Mouse (Mus musculus): ENCODE results near the gene Gm38392. TPM values are rescaled to one million over a fixed set of nuclear protein-coding genes. Genes with fewer than 3 reads are reported as not detected.

The Gm38392 gene
- total RNA-seq, 4 experiments from 2014 or later: 0.61 TPM; not detected in 3

- no peak for DNase-seq (ENCODE audit: low spot score in 2 of 2)
Observed at GRCm38 (mm10) chr3:88216116-88216515, 70.9 kb downstream of the Gm38392 start.

DNA sequence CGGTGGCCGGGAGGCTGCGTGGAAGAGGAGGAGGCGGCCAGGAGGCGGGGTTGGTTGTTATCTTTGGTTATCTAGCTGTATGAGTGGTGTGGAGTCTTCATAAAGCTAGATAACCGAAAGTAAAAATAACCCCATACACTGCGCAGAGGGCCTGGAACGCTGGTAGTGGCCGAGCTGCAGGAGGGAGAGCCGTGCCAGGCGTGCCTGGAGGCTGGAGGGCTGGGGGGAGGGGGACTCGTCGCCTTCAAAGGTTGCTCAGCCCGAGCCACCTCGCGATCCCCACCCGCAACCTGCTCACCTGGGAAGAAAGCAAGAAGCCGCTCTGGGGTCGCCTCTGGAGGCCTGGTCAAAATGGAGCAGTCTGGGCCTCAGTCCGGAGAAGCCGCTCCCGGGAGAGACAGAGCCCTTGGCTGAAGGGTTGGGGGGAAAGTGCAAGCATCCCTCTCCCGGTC lies 71.4 kb downstream of the Gm38392 start:
- no peak for DNase-seq (ENCODE audit: low spot score in 2 of 2)

DNA sequence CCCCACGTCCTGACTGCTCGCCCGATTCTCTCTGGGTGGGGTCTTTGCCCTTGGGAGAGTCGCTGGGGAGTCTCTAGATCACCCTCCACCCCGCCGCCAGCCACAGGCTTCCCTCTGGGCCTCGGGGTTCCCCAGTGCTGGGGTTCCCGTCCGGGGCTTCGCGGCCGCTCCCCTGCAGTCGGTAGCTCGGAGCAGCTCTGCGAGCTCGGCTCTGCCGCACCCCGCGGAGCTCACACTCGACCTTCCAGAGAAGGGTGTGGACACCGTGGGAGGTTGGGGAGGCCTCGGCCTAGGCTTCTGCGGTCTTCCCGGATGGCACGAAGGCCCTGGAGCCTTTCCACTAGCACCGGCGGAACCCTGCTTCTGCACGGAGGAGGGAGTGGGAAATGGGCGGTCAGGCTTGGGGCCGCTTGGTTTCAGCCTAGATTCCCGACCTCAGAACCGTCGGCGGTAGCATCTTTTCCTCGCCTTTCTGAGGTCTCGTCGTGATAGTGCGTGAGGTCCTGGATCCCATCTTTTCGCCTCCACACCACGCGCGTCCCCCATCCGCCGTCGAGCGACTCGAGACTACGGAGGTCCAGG lies 71.9 kb downstream of the Gm38392 start:
- no peak for DNase-seq (ENCODE audit: low spot score in 2 of 2)

GRCm38 (mm10) chr3:88214197-88214938 lies 72.6 kb downstream of the Gm38392 start:
- peak in 1 of 2 experiments; percentile 74 for DNase-seq (ENCODE audit: low spot score in 2 of 2)

DNA sequence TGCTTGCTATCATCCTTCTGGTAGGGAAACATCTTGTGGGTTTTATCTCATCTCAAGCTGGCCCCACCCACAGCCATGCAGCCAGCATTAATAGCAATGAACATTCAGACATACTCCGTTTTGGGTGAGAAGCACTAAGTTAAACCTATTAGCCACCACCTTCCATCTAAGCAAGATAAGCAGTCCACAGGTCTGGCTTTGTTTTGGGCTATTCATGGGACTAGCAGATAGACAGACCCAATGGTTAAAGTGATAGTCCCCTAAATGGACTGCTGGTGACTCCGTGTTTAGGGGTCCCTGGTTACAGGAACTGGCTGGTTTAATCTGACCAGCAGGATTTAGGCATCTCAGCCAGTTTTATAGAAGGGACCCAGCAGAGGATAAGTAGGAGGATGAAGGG lies 74.0 kb downstream of the Gm38392 start:
- DNase-seq (ENCODE audit: low spot score in 2 of 2): no peak

DNA sequence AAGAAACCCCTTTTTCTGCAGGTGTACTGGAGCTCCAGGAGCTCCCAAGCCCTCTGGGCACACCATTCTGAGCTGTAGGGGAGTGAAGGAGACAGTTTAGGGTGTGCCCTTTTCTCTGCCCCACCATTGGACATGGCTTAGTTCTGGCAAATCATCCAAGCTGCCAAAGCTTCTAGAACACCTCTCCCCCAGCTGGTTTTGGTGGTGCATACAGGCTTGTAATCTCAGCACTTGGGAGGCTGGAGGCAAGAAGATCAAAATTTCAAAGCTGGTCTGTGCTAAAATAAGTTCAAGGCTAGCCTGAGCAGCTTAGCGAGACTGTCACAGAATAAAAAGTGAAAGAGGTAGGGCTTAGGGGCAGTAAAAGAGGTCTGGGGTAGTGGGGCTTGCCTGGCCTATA lies 74.7 kb downstream of the Gm38392 start:
- DNase-seq (ENCODE audit: low spot score in 2 of 2): no peak

- no peak for DNase-seq (ENCODE audit: low spot score in 2 of 2)
Observed at GRCm38 (mm10) chr3:88210918-88211317, 76.1 kb downstream of the Gm38392 start.

DNA sequence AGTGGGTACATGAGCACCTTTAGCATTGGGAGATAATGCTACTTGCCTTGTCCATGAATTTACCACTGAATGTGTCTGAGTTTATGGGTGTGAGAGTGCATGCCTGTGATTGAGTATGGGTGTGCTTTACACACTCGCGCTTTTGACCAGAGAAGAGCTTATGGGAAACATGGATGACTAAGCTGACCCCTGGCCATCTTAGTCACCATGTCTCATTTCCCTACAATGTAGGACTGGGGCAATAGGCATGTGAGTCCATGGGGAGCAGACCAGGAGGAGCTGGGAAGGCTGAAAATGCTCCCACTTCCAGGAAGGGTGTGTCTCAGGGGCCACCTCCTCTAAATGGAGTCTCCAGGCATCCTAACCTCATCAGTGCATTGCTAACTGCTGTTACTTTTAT lies 76.9 kb downstream of the Gm38392 start:
- DNase-seq (ENCODE audit: low spot score in 2 of 2): no peak

GRCm38 (mm10) chr3:88209306-88209705 lies 77.7 kb downstream of the Gm38392 start:
- DNase-seq (ENCODE audit: low spot score in 2 of 2): no peak

- DNase-seq (ENCODE audit: low spot score in 2 of 2): no peak
Observed at GRCm38 (mm10) chr3:88208226-88208720, 78.7 kb downstream of the Gm38392 start.

GRCm38 (mm10) chr3:88207451-88208100 lies 79.4 kb downstream of the Gm38392 start:
- DNase-seq (ENCODE audit: low spot score in 2 of 2): no peak

DNA sequence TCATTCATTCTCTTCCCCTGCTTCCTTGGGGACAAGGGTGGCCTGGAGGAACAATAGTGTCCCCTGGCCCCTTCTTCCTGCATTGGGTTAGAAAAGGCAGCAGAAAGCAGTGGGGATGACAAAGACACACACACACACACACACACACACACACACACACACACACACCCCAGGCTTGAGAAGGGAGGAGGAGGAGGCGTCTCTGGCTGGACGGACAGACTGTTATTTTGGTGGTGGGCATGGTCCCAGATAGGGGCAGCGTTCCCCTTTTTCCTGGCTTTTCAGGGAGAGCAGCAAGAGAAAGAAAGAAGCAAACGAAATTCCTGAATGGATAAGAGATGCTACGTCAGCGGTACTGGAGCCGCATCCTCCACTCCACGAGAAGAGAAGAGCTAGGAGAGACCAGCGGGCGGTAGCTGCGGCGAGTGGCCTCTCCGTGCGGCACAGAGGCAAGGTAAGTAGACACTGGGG lies 80.1 kb downstream of the Gm38392 start:
- DNase-seq (ENCODE audit: low spot score in 2 of 2): no peak

DNA sequence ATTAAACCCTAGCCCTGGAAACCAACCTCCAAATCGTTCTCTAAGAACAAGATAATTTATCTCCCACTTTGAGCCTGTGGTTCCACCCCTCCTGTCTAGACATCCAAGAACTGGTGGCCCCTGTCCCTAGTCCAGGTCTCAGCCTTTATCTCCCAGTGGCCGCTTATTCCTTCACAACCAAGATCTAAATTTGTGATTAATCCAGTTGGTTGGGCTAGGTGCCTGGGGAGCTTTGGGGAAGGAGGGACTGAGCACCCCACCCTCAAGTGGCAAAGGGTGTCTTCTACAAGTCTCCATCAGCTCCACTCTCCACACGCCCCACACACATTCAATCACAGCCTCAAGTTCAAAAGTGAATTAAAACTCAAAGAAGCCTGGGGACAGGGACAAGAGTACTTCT lies 80.5 kb downstream of the Gm38392 start:
- DNase-seq (ENCODE audit: low spot score in 2 of 2): no peak

DNA sequence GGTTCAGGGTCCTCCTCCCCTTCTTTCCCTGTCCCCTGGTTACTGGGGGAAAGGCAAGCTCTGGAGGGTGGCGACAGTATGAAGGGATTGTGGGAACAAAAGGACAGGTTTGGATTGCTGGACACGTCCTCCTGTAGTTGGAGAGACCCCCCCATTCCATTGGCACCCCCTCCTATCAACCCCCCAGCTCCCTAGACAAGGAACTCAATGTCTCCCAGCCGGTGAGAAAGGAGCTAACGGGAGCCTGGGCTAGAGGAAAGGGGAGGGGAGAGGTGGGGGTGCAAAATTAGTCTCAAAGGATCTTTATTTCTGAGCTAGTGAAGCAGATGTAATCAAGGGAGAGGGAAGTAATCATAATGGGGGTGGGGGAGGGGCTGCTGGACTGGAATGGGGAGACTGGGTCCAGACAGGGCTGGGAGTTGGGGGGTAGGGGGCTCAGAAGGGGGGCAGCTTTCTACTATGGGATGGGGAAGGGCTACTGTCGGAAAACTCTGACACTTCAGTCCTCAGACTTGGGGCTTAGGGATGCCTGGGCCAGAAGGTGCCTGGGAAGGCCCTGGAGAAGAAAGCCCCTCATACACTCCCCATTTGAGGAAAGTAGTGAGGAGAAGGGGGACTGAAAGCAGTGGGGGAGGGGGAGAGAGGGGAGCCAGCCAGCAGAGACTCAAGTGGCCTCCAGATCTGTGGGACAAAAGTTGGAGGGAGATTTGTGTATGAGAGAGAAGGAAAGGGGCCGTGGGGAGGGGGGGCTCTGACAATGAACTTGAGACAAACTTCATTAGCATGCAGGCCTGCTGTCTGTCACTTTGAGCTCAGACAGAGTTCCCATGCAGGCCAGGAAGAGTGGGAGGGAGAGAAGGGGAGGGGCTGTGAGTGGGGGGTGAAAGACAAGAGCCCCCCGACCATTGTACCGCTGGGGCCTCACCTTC lies 81.2 kb downstream of the Gm38392 start:
- peak in 1 of 2 experiments; percentile 68 for DNase-seq (ENCODE audit: low spot score in 2 of 2)

DNA sequence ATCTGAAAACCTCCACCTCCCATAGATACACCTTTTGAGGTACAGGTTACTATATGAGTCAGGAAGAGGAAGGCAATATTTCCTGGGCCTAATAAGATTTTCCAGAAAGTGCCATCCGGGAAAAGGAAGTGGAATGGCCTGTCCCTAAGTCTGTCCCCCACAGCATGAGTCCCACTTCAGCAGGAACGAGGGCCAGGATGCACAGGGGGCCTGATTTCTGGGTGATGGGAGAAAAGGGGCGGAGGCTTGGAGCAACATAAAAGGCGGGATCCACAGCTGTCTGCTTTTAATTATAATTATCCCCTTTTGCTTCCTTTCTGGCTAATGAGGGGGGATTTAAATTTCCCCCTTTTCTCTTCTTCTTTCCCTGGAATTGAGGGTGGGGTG lies 81.8 kb downstream of the Gm38392 start:
- no peak for DNase-seq (ENCODE audit: low spot score in 2 of 2)

DNA sequence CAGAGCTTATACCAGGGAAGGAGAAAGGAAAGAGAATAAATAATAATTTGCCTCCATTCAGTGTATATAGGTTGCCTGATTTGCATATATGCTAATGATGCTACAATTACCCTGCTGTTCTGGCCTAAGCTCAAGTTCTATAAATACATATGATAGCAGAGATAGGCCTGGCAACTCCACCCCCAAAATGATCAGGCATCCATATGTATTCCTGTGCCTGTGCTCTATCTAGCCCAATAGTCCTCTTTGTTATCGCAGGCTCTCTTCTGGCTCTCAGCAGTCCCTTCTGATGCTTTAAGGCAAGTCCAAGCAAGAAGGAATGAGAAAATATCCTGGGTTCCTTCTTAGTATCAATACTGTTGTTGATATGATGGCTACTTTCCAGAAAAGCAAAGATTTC lies 82.3 kb downstream of the Gm38392 start:
- DNase-seq (ENCODE audit: low spot score in 2 of 2): no peak

DNA sequence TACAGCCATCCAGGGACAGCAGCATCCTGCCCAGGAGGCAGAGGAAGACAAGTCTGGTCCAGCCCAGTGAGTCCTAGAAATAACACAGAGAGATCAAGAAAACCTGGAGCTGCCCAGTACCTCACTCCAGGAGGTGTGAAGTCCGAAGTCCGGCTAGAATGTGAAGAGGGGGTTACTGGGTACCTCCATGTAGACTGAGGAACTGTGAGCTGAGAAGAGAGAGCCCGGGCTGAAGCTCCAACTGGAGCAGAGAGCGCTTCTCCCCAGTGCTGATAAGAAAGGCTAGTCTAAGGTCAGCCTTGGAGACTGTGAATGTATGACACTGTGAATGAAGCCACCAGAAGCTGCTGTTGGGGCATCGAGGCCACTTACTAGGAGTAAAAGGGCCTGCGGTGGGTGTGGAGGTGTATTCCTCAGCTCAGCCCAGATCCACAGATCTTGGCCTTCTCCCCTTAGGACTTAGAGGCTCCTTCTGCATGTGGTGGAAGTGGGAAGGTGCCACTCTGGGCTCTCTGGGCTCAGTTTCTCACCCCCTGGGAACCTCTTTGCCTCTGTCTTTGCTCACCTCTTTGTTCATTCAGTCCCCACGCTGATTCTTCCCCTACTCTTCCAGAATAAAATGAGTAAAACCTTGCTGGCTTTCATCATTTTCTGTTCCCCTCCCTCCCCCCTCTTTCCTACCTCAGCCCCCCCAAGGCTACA lies 82.9 kb downstream of the Gm38392 start:
- no peak for DNase-seq (ENCODE audit: low spot score in 2 of 2)

- DNase-seq (ENCODE audit: low spot score in 2 of 2): no peak
Observed at GRCm38 (mm10) chr3:88203456-88203855, 83.6 kb downstream of the Gm38392 start.

- no peak for DNase-seq (ENCODE audit: low spot score in 2 of 2)
Observed at GRCm38 (mm10) chr3:88202986-88203385, 84.0 kb downstream of the Gm38392 start.

DNA sequence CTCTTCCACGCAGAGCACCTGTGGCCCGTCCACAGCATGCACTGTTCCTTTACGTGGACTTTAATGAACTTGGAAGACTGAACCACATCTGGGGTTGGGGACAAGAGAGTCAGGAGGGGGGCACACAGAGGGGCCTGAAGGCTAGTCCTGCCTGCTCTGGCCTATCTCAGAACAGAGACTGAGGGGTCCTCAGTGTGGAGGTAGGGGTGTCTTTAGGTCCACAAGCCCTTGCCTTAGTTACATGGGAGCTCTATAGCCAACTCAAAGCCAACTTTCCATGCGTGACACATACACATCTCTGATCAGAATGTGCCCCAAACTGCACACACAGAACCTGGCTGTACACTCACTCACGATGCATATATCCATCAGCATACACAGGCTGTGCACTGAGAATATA lies 85.4 kb downstream of the Gm38392 start:
- no peak for DNase-seq (ENCODE audit: low spot score in 2 of 2)

GRCm38 (mm10) chr3:88200972-88201330 lies 86.1 kb downstream of the Gm38392 start:
- DNase-seq (ENCODE audit: low spot score in 2 of 2): no peak
